Mouse (Mus musculus) heart, postnatal 4 days (tissue): Measurements from ENCODE around the gene Arpp19. TPM values are rescaled to one million over a fixed set of nuclear protein-coding genes. Genes with fewer than 3 reads are reported as not detected.

Source experiments
- DNase-seq: peaks from one replicate; pipeline ENCODE4 v3.0.0; 2021
- total RNA-seq, 2 experiments: library from RNA; stranded (reverse); gene quantifications; 2 replicates each; pipeline ENCODE4 v1.2.3; 2021

Arpp19 gene
- total RNA-seq, 2 experiments from 2014 or later: 154 to 179 TPM

- DNase-seq: no peak
Observed at GRCm38 (mm10) chr9:75102131-75102530, 64.7 kb downstream of the Arpp19 start.

Other genes with a start within 250 kb of the Arpp19 start
- gene Onecut1, start 175.7 kb upstream of the Arpp19 start, total RNA-seq: not detected
- 10 to 100 TPM; 13.3 to 15.9 TPM for gene Fam214a, start 84.7 kb upstream of the Arpp19 start, total RNA-seq
- 10 to 100 TPM; 23.9 to 24.6 TPM for gene Myo5a, start 33.4 kb downstream of the Arpp19 start, total RNA-seq
- 1 to 10 TPM; 3.6 to 5.5 TPM for gene Myo5c, start 194.4 kb downstream of the Arpp19 start, total RNA-seq